Mouse (Mus musculus) embryonic stem cell, embryonic (primary cell): ENCODE results near the gene Gpt2.

Experiments
- CTCF ChIA-PET, 4 experiments: fragments of 300-600 bp in 2 of 4; fragments of 350-600 bp in 2 of 4; sonication (Branson Sonifier 250); formaldehyde crosslinking; loops; one replicate each; lab custom pipeline; 2022; ENCODE audit warnings: inconsistent platforms in 2 of 4; lab: Charles Lee
- POLR2A ChIA-PET, 4 experiments: fragments of 300-600 bp in 2 of 4; fragments of 350-600 bp in 2 of 4; sonication (Branson Sonifier 250); formaldehyde crosslinking; loops; one replicate each; lab custom pipeline; 2022; ENCODE audit warnings: antibody characterized with exemption in 4 of 4, inconsistent platforms in 1 of 4; lab: Charles Lee

The Gpt2 gene

DNA sequence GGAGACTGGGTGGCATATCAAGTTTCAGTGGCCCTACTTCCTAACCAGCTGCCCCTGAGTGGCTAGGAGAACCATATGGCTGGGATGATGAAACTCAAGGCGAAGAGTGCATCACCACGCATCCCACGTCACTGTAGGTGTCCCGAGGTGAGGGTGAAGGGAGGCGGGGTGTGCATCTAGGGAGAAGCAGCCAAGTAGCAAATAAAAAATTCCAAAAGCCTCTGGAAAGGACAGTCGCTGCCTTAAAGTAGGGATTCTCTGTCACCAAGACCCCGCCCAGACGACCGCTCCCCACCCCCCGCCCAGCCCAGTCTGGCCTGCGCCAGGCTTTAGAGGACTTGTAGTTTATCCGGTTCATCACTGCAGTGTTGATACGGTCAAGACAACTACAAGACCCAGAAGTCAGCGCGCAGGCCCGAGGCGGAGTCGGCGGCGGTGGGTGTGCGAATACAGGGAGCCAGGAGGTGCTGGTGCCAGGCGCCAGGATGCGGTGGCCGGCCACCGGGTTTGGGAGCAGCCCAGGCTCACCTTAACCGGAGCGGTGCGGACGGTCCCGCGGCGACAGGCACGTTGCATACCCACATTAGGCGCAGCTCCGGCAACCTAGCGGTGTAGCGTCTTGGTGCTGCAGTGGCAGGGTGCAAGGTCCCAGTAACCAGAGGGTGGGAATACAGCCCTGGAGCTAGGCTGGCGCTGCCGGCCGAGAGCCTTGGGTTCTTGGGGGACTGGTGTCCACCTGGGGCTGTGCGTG, at the start of gene Gpt2:
Gpt2 (plus strand) TSS at position 452 of the 751 bp plus-strand sequence.
- CTCF ChIA-PET, result interaction anchor here in 2 of 4 experiments (1.0 to 1.8 kb wide), 5 partner anchors 8 to 34 kb away, joined by 3 to 5 read pairs (median 3); no protein-coding TSS in a partner anchor
- POLR2A ChIA-PET, result interaction anchor here in 3 of 4 experiments (0.6 to 17.5 kb wide), 29 partner anchors 8 to 1014 kb away, joined by 3 to 255 read pairs (median 4); partner anchors contain the start of genes Itfg1 (in 1 of the 3) and Phkb (in 1 of the 3)

- CTCF ChIA-PET, result interaction anchor here in 2 of 4 experiments (0.6 to 0.7 kb wide), 3 partner anchors 121 to 428 kb away, joined by 3 to 5 read pairs (median 4); no protein-coding TSS in a partner anchor
- POLR2A ChIA-PET, result interaction anchor here in 3 of 4 experiments (0.6 to 1.9 kb wide), 8 partner anchors 17 to 1445 kb away, joined by 3 to 6 read pairs (median 5); no protein-coding TSS in a partner anchor
Observed at GRCm38 (mm10) chr8:85444092-85444491, 48.3 kb upstream of the Gpt2 start.

DNA sequence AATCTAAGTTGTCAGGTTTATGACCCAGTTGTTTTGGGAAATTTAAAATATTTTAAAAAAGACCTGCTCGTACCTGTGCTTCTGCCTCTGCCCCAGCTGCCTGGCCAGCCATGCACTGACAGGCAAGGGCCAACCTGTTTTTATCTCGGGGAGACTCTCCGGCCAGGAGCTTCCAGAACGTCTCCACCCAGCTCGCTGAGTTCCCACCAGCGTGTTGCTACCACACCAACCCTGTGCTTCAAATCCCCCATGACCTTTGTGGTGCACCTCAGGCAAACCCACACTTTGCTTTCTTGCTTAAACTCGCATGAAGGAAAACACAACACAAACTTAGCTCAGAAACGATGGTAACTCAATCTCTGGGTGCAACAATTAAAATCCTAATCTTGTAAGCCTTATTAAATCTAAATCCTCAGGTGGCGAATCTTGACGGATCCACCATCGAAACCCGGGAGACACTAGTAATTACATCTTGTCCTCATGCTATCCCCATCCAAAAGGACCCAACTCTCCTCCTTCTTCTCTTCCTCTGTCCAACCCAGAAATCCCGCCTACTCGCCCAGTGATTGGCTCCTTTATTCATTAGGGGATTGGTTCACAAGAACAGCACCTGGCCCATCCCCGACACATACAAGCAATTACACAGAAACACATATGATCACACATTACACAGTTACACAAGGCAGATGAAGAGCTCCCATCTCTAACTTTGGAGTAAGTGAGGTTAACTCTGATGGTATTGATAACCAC, 46.3 kb upstream of the Gpt2 start:
- POLR2A ChIA-PET, result interaction anchor here in 3 of 4 experiments (0.8 to 2.5 kb wide), 20 partner anchors 8 to 469 kb away, joined by 3 to 17 read pairs (median 4); partner anchors contain the start of gene Trir (in 1 of the 3)
- CTCF ChIA-PET, result interaction anchor here in 1 of 4 experiments (1.2 to 1.5 kb wide), 2 partner anchors 10 to 16 kb away, joined by 3 to 7 read pairs; no protein-coding TSS in a partner anchor

GRCm38 (mm10) chr8:85450335-85450734, 42.0 kb upstream of the Gpt2 start:
- POLR2A ChIA-PET, result interaction anchor here in 1 of 4 experiments (1.0 kb wide), 2 partner anchors 23 to 27 kb away, joined by 3 read pairs; no protein-coding TSS in a partner anchor
- CTCF ChIA-PET, result no interaction called here

DNA sequence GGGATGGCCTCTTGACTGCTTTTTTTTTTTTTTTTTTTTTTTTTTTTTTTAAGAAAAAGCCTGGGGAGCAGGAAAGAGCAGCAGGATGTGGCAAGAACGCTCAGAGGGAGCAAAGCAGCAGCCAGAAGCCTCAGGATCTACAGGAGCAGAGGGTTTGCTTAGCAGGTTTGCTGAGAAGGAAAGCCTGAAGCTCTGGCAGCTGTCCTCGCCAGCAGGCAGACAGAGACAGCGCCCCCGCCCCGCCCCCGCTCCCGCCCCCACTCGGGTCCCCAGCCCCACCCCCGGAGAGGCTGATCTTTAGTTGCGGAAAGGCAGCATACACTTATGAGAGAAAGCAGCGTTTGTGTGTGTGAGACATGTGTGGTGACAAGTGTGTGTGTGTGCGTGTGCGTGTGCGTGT, 40.0 kb upstream of the Gpt2 start:
- ChIA-PET POLR2A (interaction anchor here in 3 of 4 experiments (0.6 to 1.8 kb wide), 15 partner anchors 10 to 1564 kb away, joined by 3 to 12 read pairs (median 4); partner anchors contain the start of gene Gm10638 (in 1 of the 3)), CTCF (interaction anchor here in 3 of 4 experiments (0.6 to 1.9 kb wide), 5 partner anchors 9 to 376 kb away, joined by 3 to 10 read pairs (median 5); no protein-coding TSS in a partner anchor)

- ChIA-PET POLR2A (interaction anchor here in 2 of 4 experiments (0.7 to 2.0 kb wide), 2 partner anchors 8 to 30 kb away, joined by 3 to 6 read pairs; no protein-coding TSS in a partner anchor), CTCF (interaction anchor here in 2 of 4 experiments (0.6 to 1.9 kb wide), 2 partner anchors 234 to 377 kb away, joined by 5 to 10 read pairs; no protein-coding TSS in a partner anchor)
Observed at GRCm38 (mm10) chr8:85453256-85453655, 39.1 kb upstream of the Gpt2 start.

GRCm38 (mm10) chr8:85454750-85455149, 37.6 kb upstream of the Gpt2 start:
- POLR2A ChIA-PET, result interaction anchor here in 3 of 4 experiments (0.5 to 4.0 kb wide), 16 partner anchors 8 to 690 kb away, joined by 3 to 27 read pairs (median 3); no protein-coding TSS in a partner anchor

GRCm38 (mm10) chr8:85456536-85456935, 35.8 kb upstream of the Gpt2 start:
- POLR2A ChIA-PET, result interaction anchor here (0.5 to 4.0 kb wide), 20 partner anchors 9 to 385 kb away, joined by 3 to 27 read pairs (median 4); partner anchors contain the start of gene Dhps (in 1 of the 4)
- CTCF ChIA-PET, result interaction anchor here (0.6 to 2.0 kb wide), 24 partner anchors 10 to 483 kb away, joined by 3 to 17 read pairs (median 4); no protein-coding TSS in a partner anchor

More at GRCm38 (mm10) chr8:85454750-85455149, 37.6 kb upstream of the Gpt2 start:
- CTCF ChIA-PET, result interaction anchor here in 3 of 4 experiments (0.5 to 1.1 kb wide), 4 partner anchors 18 to 1131 kb away, joined by 3 to 4 read pairs (median 4); no protein-coding TSS in a partner anchor

DNA sequence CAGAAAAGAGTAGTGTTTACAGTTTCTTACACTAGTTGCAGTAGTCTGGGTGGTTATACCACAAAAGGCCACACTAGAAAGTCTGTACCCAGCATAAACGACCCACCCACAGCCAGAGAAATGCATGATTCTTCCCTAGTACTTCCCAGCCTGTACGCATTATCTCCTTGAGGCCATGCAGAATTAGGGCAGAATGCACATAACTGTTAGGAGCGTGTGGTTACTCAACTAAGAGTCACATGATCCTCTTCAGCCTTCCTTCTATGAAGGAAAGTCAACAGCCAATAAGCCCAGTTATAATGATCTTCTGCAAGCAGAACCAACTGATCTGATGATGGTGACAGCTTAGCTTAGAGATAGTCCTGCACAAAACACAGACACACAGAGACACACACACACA, 32.8 kb upstream of the Gpt2 start:
- POLR2A ChIA-PET, result interaction anchor here in 2 of 4 experiments (0.9 to 1.4 kb wide), 2 partner anchors 9 to 23 kb away, joined by 3 to 4 read pairs; no protein-coding TSS in a partner anchor
- CTCF ChIA-PET, result interaction anchor here in 2 of 4 experiments (0.6 to 1.1 kb wide), 3 partner anchors 13 to 208 kb away, joined by 3 to 8 read pairs (median 3); no protein-coding TSS in a partner anchor

DNA sequence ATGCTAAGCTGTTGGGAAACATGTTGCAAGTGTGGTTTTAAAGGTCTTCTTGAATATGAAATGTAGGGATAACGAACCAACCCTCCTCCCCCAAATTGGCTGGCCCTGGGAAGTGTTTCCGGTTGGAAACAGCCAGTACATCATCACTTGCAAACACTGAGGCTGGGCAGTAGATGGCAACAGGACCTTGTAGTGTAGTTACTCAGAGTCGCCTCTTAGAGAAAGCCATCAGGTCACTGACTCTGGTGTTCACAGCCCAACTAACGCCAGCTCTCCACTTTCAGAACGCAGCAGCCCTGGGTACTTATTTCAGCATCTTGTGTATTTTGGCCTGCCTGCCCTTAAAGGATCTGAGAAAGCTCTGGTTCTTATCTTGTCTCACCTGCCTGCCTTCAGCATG, 31.6 kb upstream of the Gpt2 start:
- ChIA-PET CTCF (interaction anchor here in 3 of 4 experiments (0.6 to 3.3 kb wide), 19 partner anchors 9 to 239 kb away, joined by 3 to 21 read pairs (median 6); no protein-coding TSS in a partner anchor), POLR2A (interaction anchor here in 3 of 4 experiments (0.6 to 5.3 kb wide), 17 partner anchors 10 to 132 kb away, joined by 3 to 48 read pairs (median 3); partner anchors contain the start of gene Dnaja2 (in 1 of the 3))

DNA sequence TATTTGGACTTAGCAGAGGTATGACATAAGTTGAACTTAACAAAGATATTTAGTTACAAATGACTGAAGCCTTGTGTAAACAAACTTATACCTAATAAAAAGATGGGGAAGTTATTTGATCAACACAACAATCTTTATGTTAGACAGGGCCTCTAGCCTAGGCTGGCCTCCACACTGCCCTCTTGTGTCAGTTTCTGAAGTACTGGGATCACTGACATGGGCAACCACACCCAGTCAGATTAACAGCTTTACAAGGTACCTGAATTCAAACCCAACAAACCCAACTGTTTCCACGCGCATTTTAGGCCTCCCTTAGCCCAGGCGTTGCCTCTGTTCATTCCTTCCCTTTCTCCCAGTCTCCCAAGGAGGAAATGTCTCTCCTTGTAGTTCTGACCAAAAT, 31.0 kb upstream of the Gpt2 start:
- ChIA-PET CTCF (interaction anchor here (0.6 to 3.3 kb wide), 29 partner anchors 8 to 1162 kb away, joined by 3 to 21 read pairs (median 4); no protein-coding TSS in a partner anchor), POLR2A (interaction anchor here (0.8 to 5.3 kb wide), 19 partner anchors 9 to 132 kb away, joined by 3 to 48 read pairs (median 4); partner anchors contain the start of gene Dnaja2 (in 1 of the 4))

- ChIA-PET CTCF (interaction anchor here (0.5 to 3.3 kb wide), 13 partner anchors 10 to 306 kb away, joined by 3 to 21 read pairs (median 6); no protein-coding TSS in a partner anchor), POLR2A (interaction anchor here (0.6 to 5.3 kb wide), 17 partner anchors 8 to 131 kb away, joined by 3 to 48 read pairs (median 4); no protein-coding TSS in a partner anchor)
Observed at GRCm38 (mm10) chr8:85462441-85462840, 29.9 kb upstream of the Gpt2 start.

GRCm38 (mm10) chr8:85464316-85464715, 28.1 kb upstream of the Gpt2 start:
- CTCF ChIA-PET, result interaction anchor here in 1 of 4 experiments (0.5 kb wide), 1 partner anchor 17 kb away, joined by 12 read pairs; no protein-coding TSS in a partner anchor
- POLR2A ChIA-PET, result interaction anchor here in 3 of 4 experiments (0.7 to 9.6 kb wide), 5 partner anchors 8 to 45 kb away, joined by 3 to 255 read pairs (median 39); partner anchors contain the start of gene Gpt2 (in 1 of the 3)

DNA sequence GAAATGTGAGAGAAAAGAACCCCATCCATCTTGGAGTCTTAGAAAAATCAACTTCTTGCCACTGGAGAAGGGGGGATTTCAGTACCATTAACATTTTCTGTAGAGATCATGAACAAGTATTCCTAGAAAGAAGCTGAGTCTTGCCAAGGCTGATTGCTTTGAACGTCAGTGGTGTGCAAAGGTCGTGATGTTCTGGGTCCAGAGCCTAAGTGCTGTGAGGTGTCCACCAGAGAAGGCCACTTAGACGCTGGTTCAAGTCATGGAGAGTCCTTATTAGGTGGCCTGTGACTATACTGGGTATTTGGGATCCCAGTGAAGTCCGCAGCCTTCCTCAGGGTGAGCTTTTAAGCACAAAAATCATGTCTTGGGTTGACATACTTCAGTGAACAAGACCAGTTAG, 26.3 kb upstream of the Gpt2 start:
- ChIA-PET CTCF (interaction anchor here in 1 of 4 experiments (0.6 kb wide), 1 partner anchor 14 kb away, joined by 8 read pairs; no protein-coding TSS in a partner anchor), POLR2A (interaction anchor here in 2 of 4 experiments (1.7 to 9.6 kb wide), 3 partner anchors 16 to 27 kb away, joined by 3 to 255 read pairs (median 6); partner anchors contain the start of gene Gpt2 (in 1 of the 2))

DNA sequence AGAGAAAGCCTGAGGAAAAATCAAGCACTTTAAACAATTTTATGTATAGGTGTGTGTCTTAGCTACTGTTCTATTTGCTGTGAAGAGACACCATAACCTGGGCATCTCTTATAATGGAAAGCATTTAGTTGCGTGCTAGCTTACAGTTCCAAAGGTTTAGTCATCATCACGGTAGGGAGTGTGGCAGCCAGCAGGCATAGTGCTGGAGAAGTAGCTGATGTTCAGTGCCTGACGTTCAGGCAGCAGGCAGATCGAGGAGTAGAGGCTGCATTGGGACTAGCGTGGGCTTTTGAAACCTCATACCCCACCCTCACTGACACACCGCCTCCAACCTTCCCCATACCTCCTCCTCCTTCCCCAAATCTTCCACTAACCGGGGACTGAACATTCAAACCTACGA, 21.6 kb upstream of the Gpt2 start:
- CTCF ChIA-PET, result no interaction called here

GRCm38 (mm10) chr8:85472800-85473199, 19.6 kb upstream of the Gpt2 start:
- ChIA-PET POLR2A (interaction anchor here (0.6 to 9.6 kb wide), 128 partner anchors 9 to 1411 kb away, joined by 3 to 255 read pairs (median 5); partner anchors contain the start of genes Gpt2 (in 3 of the 4), Dhps (in 2 of the 4), Dnaja2 (in 2 of the 4) and Gm10638 (in 1 of the 4)), CTCF (interaction anchor here (0.6 to 2.3 kb wide), 24 partner anchors 9 to 505 kb away, joined by 3 to 21 read pairs (median 4); partner anchors contain the start of gene Gpt2 (in 1 of the 4))

More for the DNA sequence above, 21.6 kb upstream of the Gpt2 start:
- POLR2A ChIA-PET, result interaction anchor here in 2 of 4 experiments (0.8 to 9.6 kb wide), 6 partner anchors 8 to 399 kb away, joined by 4 to 255 read pairs (median 6); partner anchors contain the start of genes Dhps (in 1 of the 2) and Gpt2 (in 1 of the 2)
